Mouse (Mus musculus) MEL (cell line): ENCODE results near the gene Letmd1. TPM values are rescaled to one million over a fixed set of nuclear protein-coding genes. Genes with fewer than 3 reads are reported as not detected.

Source experiments
- DNase-seq: peaks from one replicate; pipeline ENCODE4 v3.0.0; 2011; ENCODE audit warnings: low read depth, low spot score
- H3K27ac ChIP-seq: 2 replicates; pipeline ENCODE4 v1.5.1; 2012; ENCODE audit warnings: low read depth, mild to moderate bottlenecking, control low read depth, low read length, moderate library complexity; ENCODE audit not compliant: control insufficient read depth
- H3K27me3 ChIP-seq, 2 experiments: fragments of 150-350 bp in 1 of 2; sonication (generic) in 1 of 2; 2 replicates each; pipeline ENCODE4 v1.6.1; 2012; ENCODE audit warnings: low read length in 2 of 2, mild to moderate bottlenecking in 2 of 2, improper control_type of control experiment in 1 of 2, moderate library complexity in 1 of 2; ENCODE audit not compliant: insufficient read depth in 2 of 2, control insufficient read depth in 1 of 2
- H3K36me3 ChIP-seq, 2 experiments: 2 replicates each; pipeline ENCODE4 v1.6.1; 2012 to 2014; ENCODE audit warnings: low read length in 2 of 2, improper control_type of control experiment in 1 of 2, inconsistent platforms in 1 of 2, mild to moderate bottlenecking in 1 of 2; ENCODE audit not compliant: insufficient read depth in 2 of 2, control insufficient read depth in 1 of 2
- H3K4me1 ChIP-seq, 2 experiments: fragments of 150-350 bp in 1 of 2; sonication (generic) in 1 of 2; 2 replicates each; pipeline ENCODE4 v1.6.1; 2012; ENCODE audit warnings: low read length in 2 of 2, improper control_type of control experiment in 1 of 2, mild to moderate bottlenecking in 1 of 2; ENCODE audit not compliant: insufficient read depth in 2 of 2, control insufficient read depth in 1 of 2
- H3K4me3 ChIP-seq, 2 experiments: fragments of 150-350 bp in 1 of 2; sonication (generic) in 1 of 2; 2 replicates each; pipeline ENCODE4 v1.5.1; 2012; ENCODE audit warnings: low read depth in 2 of 2, low read length in 2 of 2, mild to moderate bottlenecking in 2 of 2, moderate library complexity in 2 of 2, control low read depth in 1 of 2, improper control_type of control experiment in 1 of 2; ENCODE audit not compliant: control insufficient read depth in 1 of 2, insufficient read depth in 1 of 2
- H3K79me2 ChIP-seq: 2 replicates; pipeline ENCODE4 v1.6.1; 2012; ENCODE audit warnings: mild to moderate bottlenecking, low read length, moderate library complexity; ENCODE audit not compliant: control insufficient read depth, poor library complexity, insufficient read depth
- H3K9ac ChIP-seq: 2 replicates; pipeline ENCODE4 v1.6.1; 2012; ENCODE audit warnings: low read depth, mild to moderate bottlenecking, control low read depth, low read length, moderate library complexity; ENCODE audit not compliant: control insufficient read depth, poor library complexity, severe bottlenecking
- H3K9me3 ChIP-seq: fragments of 150-350 bp; sonication (generic); replicated peaks from 2 replicates; pipeline ENCODE4 v1.6.1; 2012; ENCODE audit warnings: mild to moderate bottlenecking, low read length, improper control_type of control experiment, moderate library complexity; ENCODE audit not compliant: insufficient read depth
- BHLHE40 ChIP-seq: IDR thresholded peaks from 2 replicates; pipeline ENCODE4 v1.6.1; 2012; ENCODE audit warnings: low read depth, mild to moderate bottlenecking, inconsistent platforms, low read length, improper control_type of control experiment, borderline replicate concordance
- CHD2 ChIP-seq: IDR thresholded peaks from 2 replicates; pipeline ENCODE4 v1.6.1; 2011; ENCODE audit warnings: low read length, improper control_type of control experiment
- CTCF ChIP-seq, 3 experiments: IDR thresholded peaks in 2 of 3; conservative IDR thresholded peaks in 1 of 3; 2 replicates each; pipeline ENCODE4 v1.5.1; 2011 to 2012; ENCODE audit warnings: low read length in 3 of 3, low read depth in 2 of 3, mild to moderate bottlenecking in 2 of 3, improper control_type of control experiment in 1 of 3, inconsistent platforms in 1 of 3, mixed read lengths in 1 of 3, moderate library complexity in 1 of 3; ENCODE audit not compliant: control insufficient read depth in 1 of 3, insufficient read depth in 1 of 3, poor library complexity in 1 of 3, severe bottlenecking in 1 of 3
- E2F4 ChIP-seq: IDR thresholded peaks from 2 replicates; pipeline ENCODE4 v1.6.1; 2011; ENCODE audit warnings: low read depth, low read length, improper control_type of control experiment, borderline replicate concordance
- ELF1 ChIP-seq: IDR thresholded peaks from 2 replicates; pipeline ENCODE4 v1.6.1; 2014; ENCODE audit warnings: low read depth, mild to moderate bottlenecking, inconsistent platforms, low read length, improper control_type of control experiment, moderate library complexity
- EP300 ChIP-seq, 2 experiments: IDR thresholded peaks; 2 replicates each; pipeline ENCODE4 v1.6.1; 2011; ENCODE audit warnings: improper control_type of control experiment in 2 of 2, low read length in 2 of 2, low read depth in 1 of 2, mild to moderate bottlenecking in 1 of 2
- ETS1 ChIP-seq: IDR thresholded peaks from 2 replicates; pipeline ENCODE4 v1.6.1; 2012; ENCODE audit warnings: low read depth, mild to moderate bottlenecking, inconsistent platforms, low read length, improper control_type of control experiment, moderate library complexity
- GABPA ChIP-seq: IDR thresholded peaks from 2 replicates; pipeline ENCODE4 v1.6.1; 2012; ENCODE audit warnings: low read depth, mild to moderate bottlenecking, inconsistent platforms, low read length, improper control_type of control experiment, moderate library complexity
- GATA1 ChIP-seq: IDR thresholded peaks from 2 replicates; pipeline ENCODE4 v1.6.1; 2011; ENCODE audit warnings: low read depth, low read length, improper control_type of control experiment
- HCFC1 ChIP-seq: IDR thresholded peaks from 2 replicates; pipeline ENCODE4 v1.6.1; 2012; ENCODE audit warnings: low read depth, mild to moderate bottlenecking, inconsistent platforms, low read length, improper control_type of control experiment, moderate library complexity
- JUND ChIP-seq: IDR thresholded peaks from 2 replicates; pipeline ENCODE4 v1.6.1; 2011; ENCODE audit warnings: low read depth, mild to moderate bottlenecking, improper control_type of control experiment, low read length
- MAFK ChIP-seq: IDR thresholded peaks from 2 replicates; pipeline ENCODE4 v1.6.1; 2011; ENCODE audit warnings: low read depth, mild to moderate bottlenecking, low read length, improper control_type of control experiment, borderline replicate concordance
- MAX ChIP-seq: IDR thresholded peaks from 2 replicates; pipeline ENCODE4 v1.6.1; 2011; ENCODE audit warnings: low read length, improper control_type of control experiment
- MEF2A ChIP-seq: IDR thresholded peaks from 2 replicates; pipeline ENCODE4 v1.6.1; 2014; ENCODE audit warnings: low read depth, mild to moderate bottlenecking, inconsistent platforms, low read length, improper control_type of control experiment; ENCODE audit not compliant: poor library complexity, insufficient replicate concordance, severe bottlenecking; ENCODE audit errors: extremely low read depth
- MXI1 ChIP-seq: IDR thresholded peaks from 2 replicates; pipeline ENCODE4 v1.6.1; 2011; ENCODE audit warnings: mild to moderate bottlenecking, low read depth, low read length, improper control_type of control experiment
- MYB ChIP-seq: IDR thresholded peaks from 2 replicates; pipeline ENCODE4 v1.6.1; 2011; ENCODE audit warnings: mild to moderate bottlenecking, low read depth, low read length, improper control_type of control experiment
- MYC ChIP-seq: IDR thresholded peaks from 2 replicates; pipeline ENCODE4 v1.6.1; 2011; ENCODE audit warnings: low read depth, mild to moderate bottlenecking, low read length, improper control_type of control experiment, moderate library complexity
- NELFE ChIP-seq: IDR thresholded peaks from 2 replicates; pipeline ENCODE4 v1.6.1; 2011; ENCODE audit warnings: low read depth, low read length, improper control_type of control experiment
- NRF1 ChIP-seq: IDR thresholded peaks from 2 replicates; pipeline ENCODE4 v1.6.1; 2014; ENCODE audit warnings: low read depth, mild to moderate bottlenecking, inconsistent platforms, low read length, improper control_type of control experiment, moderate library complexity; ENCODE audit not compliant: poor library complexity, insufficient read depth, severe bottlenecking
- POLR2A ChIP-seq, 2 experiments: IDR thresholded peaks; 2 replicates each; pipeline ENCODE4 v1.6.1; 2011 to 2012; ENCODE audit warnings: low read length in 2 of 2, mild to moderate bottlenecking in 2 of 2, control low read depth in 1 of 2, improper control_type of control experiment in 1 of 2, low read depth in 1 of 2, moderate library complexity in 1 of 2; ENCODE audit not compliant: control insufficient read depth in 1 of 2, insufficient read depth in 1 of 2, poor library complexity in 1 of 2
- POLR2AphosphoS2 ChIP-seq: IDR thresholded peaks from 2 replicates; pipeline ENCODE4 v1.6.1; 2011; ENCODE audit warnings: low read length, improper control_type of control experiment
- POLR2AphosphoS5 ChIP-seq: IDR thresholded peaks from 2 replicates; pipeline ENCODE4 v1.6.1; 2012; ENCODE audit warnings: low read depth, borderline replicate concordance, mild to moderate bottlenecking, inconsistent platforms, low read length, moderate library complexity, mixed read lengths
- RAD21 ChIP-seq: IDR thresholded peaks from 2 replicates; pipeline ENCODE4 v1.6.1; 2011; ENCODE audit warnings: mild to moderate bottlenecking, low read depth, low read length, improper control_type of control experiment
- RCOR1 ChIP-seq: IDR thresholded peaks from 2 replicates; pipeline ENCODE4 v1.6.1; 2012; ENCODE audit warnings: low read depth, mild to moderate bottlenecking, inconsistent platforms, low read length, improper control_type of control experiment
- SIN3A ChIP-seq: IDR thresholded peaks from 2 replicates; pipeline ENCODE4 v1.6.1; 2012; ENCODE audit warnings: low read length, improper control_type of control experiment, inconsistent platforms
- SMC3 ChIP-seq: IDR thresholded peaks from 2 replicates; pipeline ENCODE4 v1.6.1; 2011; ENCODE audit warnings: low read depth, low read length, improper control_type of control experiment
- TAL1 ChIP-seq: IDR thresholded peaks from 2 replicates; pipeline ENCODE4 v1.6.1; 2012; ENCODE audit warnings: mild to moderate bottlenecking, inconsistent platforms, low read length, moderate library complexity, mixed read lengths
- TBP ChIP-seq: IDR thresholded peaks from 2 replicates; pipeline ENCODE4 v1.8.0; 2011; ENCODE audit warnings: low read depth, low read length, improper control_type of control experiment
- TCF12 ChIP-seq: IDR thresholded peaks from 2 replicates; pipeline ENCODE4 v1.6.1; 2014; ENCODE audit warnings: low read depth, mild to moderate bottlenecking, inconsistent platforms, low read length, improper control_type of control experiment, moderate library complexity
- UBTF ChIP-seq: IDR thresholded peaks from 2 replicates; pipeline ENCODE4 v1.6.1; 2012; ENCODE audit warnings: low read depth, mild to moderate bottlenecking, inconsistent platforms, low read length, improper control_type of control experiment, moderate library complexity, borderline replicate concordance; ENCODE audit not compliant: insufficient read depth
- USF2 ChIP-seq, 2 experiments: IDR thresholded peaks; 2 replicates each; pipeline ENCODE4 v1.6.1; 2011 to 2012; ENCODE audit warnings: improper control_type of control experiment in 2 of 2, low read length in 2 of 2, borderline replicate concordance in 1 of 2, inconsistent platforms in 1 of 2, low read depth in 1 of 2, mild to moderate bottlenecking in 1 of 2; ENCODE audit not compliant: insufficient read depth in 1 of 2
- ZKSCAN1 ChIP-seq: IDR thresholded peaks from 2 replicates; pipeline ENCODE4 v1.6.1; 2012; ENCODE audit warnings: low read depth, mild to moderate bottlenecking, inconsistent platforms, low read length, improper control_type of control experiment, moderate library complexity
- ZMIZ1 ChIP-seq: IDR thresholded peaks from 2 replicates; pipeline ENCODE4 v1.6.1; 2012; ENCODE audit warnings: low read depth, mild to moderate bottlenecking, inconsistent platforms, low read length, improper control_type of control experiment, moderate library complexity
- ZNF384 ChIP-seq: IDR thresholded peaks from 2 replicates; pipeline ENCODE4 v1.6.1; 2012; ENCODE audit warnings: low read depth, mild to moderate bottlenecking, inconsistent platforms, low read length, improper control_type of control experiment
- polyA plus RNA-seq, 2 experiments: library from polyadenylated mRNA; stranded (reverse) in 1 of 2; unstranded in 1 of 2; fragments of >175 nt in 1 of 2; fragments of >200 nt in 1 of 2; gene quantifications; 2 replicates each; pipeline versions ENCODE4 v1.2.1 to v1.2.4; 2012; ENCODE audit warnings: low replicate concordance in 2 of 2, low read depth in 1 of 2; ENCODE audit not compliant: insufficient read length in 2 of 2, insufficient read depth in 1 of 2, missing spikeins in 1 of 2
- total RNA-seq: library from RNA; depleted of rRNA; stranded (reverse); fragments of 300-350 nt; gene quantifications from 2 replicates; pipeline ENCODE4 v1.2.3, GENCODE M21; 2012; rRNA removed

Letmd1 gene
- 30.1 and 38.8 TPM in 2 replicates for total RNA-seq
- 100 to 1,000 TPM in 1 of 2 experiments, 10 to 100 TPM in 1; 64.3 to 277 TPM for polyA plus RNA-seq

GRCm38 (mm10) chr15:100468295-100469188, at the start of gene Letmd1:
Letmd1 (plus strand) TSS chr15:100469023.
- Histone ChIP-seq H3K79me2 (peaks cover 19% of the 10 kb centered on the region), H3K27me3 (no peaks in the 10 kb centered on the region), H3K36me3 (peaks cover 0 to 10% of the 10 kb centered on the region in 2 experiments; a peak in 3 of 4 replicates), H3K9ac (peak within 1 kb of the TSS; percentile 97), H3K4me1 (peaks cover 0 to 10% of the 10 kb centered on the region in 2 experiments; a peak in 2 of 4 replicates), H3K27ac (peak within 1 kb of the TSS; percentile 80), H3K4me3 (peak within 1 kb of the TSS; percentile 89), H3K9me3 (no peaks in the 10 kb centered on the region)
- peak; percentile 64 for TF ChIP-seq MAX
- TF ChIP-seq MEF2A, result no peak
- TF ChIP-seq E2F4, result no peak
- no peak for TF ChIP-seq ZNF384
- peak; percentile 35; the same call in 1 of the 2 replicates for TF ChIP-seq TCF12
- peak; percentile 28; the same call in 1 of the 2 replicates for TF ChIP-seq MYB
- TF ChIP-seq RAD21, result peak; percentile 26
- TF ChIP-seq EP300 (IDR thresholded peaks at IDR 0.05; ENCODE audit: low read depth in 1 of 2, low read length in 2 of 2), result peak in 1 of 2 experiments; percentile 19; a peak in 1 of 4 replicates
- TF ChIP-seq ZKSCAN1, result no peak
- TF ChIP-seq USF2 (IDR thresholded peaks at IDR 0.05; ENCODE audit: borderline replicate concordance in 1 of 2, insufficient read depth in 1 of 2, low read depth in 1 of 2, low read length in 2 of 2), result no peak
- no peak for TF ChIP-seq POLR2AphosphoS5
- TF ChIP-seq POLR2AphosphoS2, result peak; percentile 83
- TF ChIP-seq RCOR1, result peak; percentile 53; the same call in 1 of the 2 replicates
- no peak for TF ChIP-seq TAL1
- peak; percentile 80; the same call in 1 of the 2 replicates for TF ChIP-seq ZMIZ1
- TF ChIP-seq CHD2, result no peak
- peak; percentile 85 to 99 (median 93) for TF ChIP-seq CTCF (IDR thresholded peaks at IDR 0.05 in 2 of 3, conservative IDR thresholded peaks at IDR 0.05 in 1 of 3; ENCODE audit: control insufficient read depth in 1 of 3, insufficient read depth in 1 of 3, low read depth in 2 of 3, low read length in 3 of 3, poor library complexity in 1 of 3, severe bottlenecking in 1 of 3)
- no peak for TF ChIP-seq JUND
- TF ChIP-seq GABPA, result no peak
- TF ChIP-seq ELF1, result peak; percentile 83
- TF ChIP-seq UBTF, result no peak
- no peak for TF ChIP-seq GATA1
- peak; percentile 95 for TF ChIP-seq NELFE
- peak; percentile 77 to 90 for TF ChIP-seq POLR2A (IDR thresholded peaks at IDR 0.05; ENCODE audit: control insufficient read depth in 1 of 2, insufficient read depth in 1 of 2, low read depth in 1 of 2, low read length in 2 of 2, poor library complexity in 1 of 2)
- TF ChIP-seq TBP, result 0 out of 2 replicates have a peak, but pooled peaks have one; percentile 49
- peak; percentile 91 for TF ChIP-seq MXI1
- TF ChIP-seq MYC, result peak; percentile 65
- peak; percentile 82 for TF ChIP-seq NRF1
- peak; percentile 64 for TF ChIP-seq SMC3
- no peak for TF ChIP-seq MAFK
- peak; percentile 91 for TF ChIP-seq SIN3A
- 0 out of 2 replicates have a peak, but pooled peaks have one; percentile 8 for TF ChIP-seq BHLHE40
- peak; percentile 87 for TF ChIP-seq HCFC1
- no peak; the same call in 1 of the 2 replicates for TF ChIP-seq ETS1
- DNase-seq, result peak; percentile 91
